Mouse (Mus musculus) megakaryocyte, embryonic 14.5 days (primary cell): ENCODE measurements around the gene Myo7a.

Source experiments
- FLI1 ChIP-seq: IDR thresholded peaks from 2 replicates; pipeline ENCODE4 v1.6.1; 2012; ENCODE audit warnings: low read length, inconsistent platforms, mixed read lengths
- GATA1 ChIP-seq: IDR thresholded peaks from 3 replicates; pipeline ENCODE4 v1.6.1; 2012; ENCODE audit warnings: mixed read lengths, low read length, inconsistent platforms, borderline replicate concordance

GRCm38 (mm10) chr7:98124701-98125100 is 5.4 kb upstream of the Myo7a start:
- no peak for TF ChIP-seq GATA1
- TF ChIP-seq FLI1: no peak
